Mouse (Mus musculus): ENCODE measurements around the gene Ubtd1.

GRCm38 (mm10) chr19:41985994-41986393 is 4.4 kb downstream of the Ubtd1 start:
- no peak for TF ChIP-seq CTCF (IDR thresholded peaks at IDR 0.05; ENCODE audit: insufficient read depth, low read depth, low read length)
- TF ChIP-seq POLR2A (IDR thresholded peaks at IDR 0.05; ENCODE audit: insufficient read depth, low read depth, low read length), result no peak

Data from olfactory bulb, adult 2 months (tissue).